Mouse (Mus musculus): ENCODE measurements at regions not wholly inside any gene's neighbourhood (a gene's known extent, or its start where the extent isn't known, plus 50 kb on each side); places are given as distances from the start of the nearest gene placed in this dataset.
"Not testable (repeated sequence)": the region's sequence is repeated elsewhere in the genome, so short reads cannot be mapped to it uniquely, and the experiment has no call there.

GRCm38 (mm10) chr3:151931096-151931495 is 93.7 kb upstream of the Ptgfr start:
- no peak for DNase-seq

DNA sequence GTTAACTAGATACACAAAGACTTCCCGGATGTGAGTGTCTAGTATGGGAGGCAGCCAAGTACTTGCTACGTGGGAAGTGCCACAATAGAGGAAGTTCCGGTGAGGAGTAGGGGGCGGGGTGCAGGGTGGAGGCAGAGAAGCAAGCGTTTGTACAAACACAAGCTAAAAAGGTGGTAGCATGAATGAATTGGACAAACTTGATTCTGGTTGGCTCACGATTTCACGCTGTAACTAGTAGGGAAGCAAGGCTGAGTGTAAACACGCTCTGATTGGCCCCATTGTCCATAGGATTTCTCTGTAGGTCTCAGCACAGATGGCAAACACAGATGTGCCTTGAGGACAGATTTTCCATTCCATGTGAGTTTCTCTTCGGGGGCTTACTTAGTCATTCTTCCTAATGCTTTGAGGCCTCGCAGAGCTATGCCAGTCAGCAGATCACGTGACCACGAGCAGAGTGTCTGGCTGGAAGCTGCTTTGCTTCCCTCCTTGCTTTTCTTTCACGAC is 76.6 kb upstream of the Ptgfr start:
- no peak for DNase-seq

- DNase-seq, result not testable (repeated sequence)
Measured at GRCm38 (mm10) chr3:151912292-151912691, 74.9 kb upstream of the Ptgfr start.

GRCm38 (mm10) chr3:151910851-151911250 is 73.4 kb upstream of the Ptgfr start:
- DNase-seq, result no peak

DNA sequence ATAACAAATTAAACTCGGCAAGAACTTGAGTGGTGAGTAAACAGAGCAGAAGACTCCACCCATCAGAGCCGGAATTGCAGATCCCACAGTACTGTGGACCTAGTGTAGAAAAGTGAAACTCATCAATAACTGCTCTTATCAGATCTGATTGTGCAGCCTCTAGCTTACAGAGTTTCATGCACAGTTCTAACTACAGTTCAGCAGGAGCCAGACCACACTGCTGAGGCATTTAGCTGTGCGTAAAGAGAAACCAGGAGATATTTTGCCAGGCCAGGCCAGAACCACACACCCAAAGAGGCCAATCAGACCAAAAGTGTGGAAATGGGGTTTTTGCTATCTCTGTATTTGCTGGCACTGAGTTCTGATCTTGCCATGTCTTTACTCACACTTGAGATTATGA is 71.9 kb upstream of the Ptgfr start:
- DNase-seq, result no peak

DNA sequence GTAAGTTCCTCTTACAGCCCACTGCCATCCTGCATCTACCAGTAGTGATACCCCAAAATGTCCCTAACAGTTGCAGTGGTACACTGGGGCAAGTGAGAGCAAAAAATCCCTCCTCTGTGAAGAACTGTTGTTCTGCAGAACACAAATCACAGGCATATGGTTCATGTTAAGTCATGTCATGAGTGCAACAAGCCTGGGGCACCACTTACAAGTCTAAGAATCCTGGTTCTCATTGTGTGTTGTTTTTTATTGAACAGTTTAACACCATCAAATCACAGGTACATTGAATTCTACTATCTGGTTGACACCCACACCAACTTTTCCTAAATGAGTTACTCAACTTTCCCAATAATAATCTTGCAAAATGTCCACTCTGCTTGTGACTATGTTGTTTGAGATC is 71.5 kb upstream of the Ptgfr start:
- DNase-seq, result no peak

- DNase-seq, result no peak
Measured at GRCm38 (mm10) chr3:151905775-151906174, 68.3 kb upstream of the Ptgfr start.

- no peak for DNase-seq
Measured at GRCm38 (mm10) chr3:151903169-151903568, 65.7 kb upstream of the Ptgfr start.

DNA sequence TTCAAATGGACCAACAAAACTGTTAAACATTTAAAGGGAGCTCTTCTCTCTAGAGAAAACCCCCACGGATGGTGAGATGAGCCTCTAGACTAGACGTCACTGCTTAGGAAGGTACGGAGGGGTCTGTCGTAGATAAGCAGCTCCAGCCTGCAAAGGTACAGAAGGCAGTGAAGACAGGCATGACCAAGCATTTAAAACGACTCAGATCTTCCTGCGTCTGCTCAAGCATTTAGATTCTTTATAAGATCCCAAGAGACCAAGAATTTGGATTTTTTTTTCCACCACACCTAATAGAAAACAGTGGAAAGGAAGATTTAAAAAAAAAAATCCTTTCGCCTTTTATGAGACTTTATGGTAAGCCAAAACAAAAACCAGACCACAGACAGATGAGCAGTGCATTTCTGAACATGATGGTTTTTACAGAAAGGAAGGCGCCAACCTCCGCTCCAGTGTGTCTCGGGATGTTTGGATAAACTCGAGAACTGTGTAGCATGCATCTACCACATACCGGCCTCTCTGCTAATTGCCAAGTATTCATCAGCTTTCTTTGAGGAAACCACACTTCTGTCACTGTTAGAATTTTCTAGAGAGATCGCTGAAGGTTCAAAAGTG is 64.9 kb upstream of the Ptgfr start:
- DNase-seq, result no peak

DNA sequence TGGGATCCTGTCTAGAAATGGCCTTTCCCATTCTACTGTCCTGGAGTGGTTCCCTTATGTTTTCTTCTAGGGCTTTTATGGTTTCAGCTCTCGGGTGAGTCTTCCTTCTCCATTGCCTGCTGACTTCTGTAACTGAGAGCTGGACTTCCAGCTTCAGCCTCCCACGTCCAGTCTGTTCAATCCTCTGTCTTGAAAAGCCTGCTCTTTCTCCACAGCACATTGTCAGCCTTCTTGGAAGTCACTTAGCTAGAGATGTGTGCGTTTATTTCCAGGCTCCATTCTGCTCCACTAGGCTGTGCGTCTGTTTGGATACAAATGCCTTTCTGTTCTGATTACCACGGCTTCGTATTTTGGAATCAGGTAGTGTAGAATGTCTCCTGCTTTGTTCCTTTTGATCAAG is 62.2 kb upstream of the Ptgfr start:
- no peak for DNase-seq

- no peak for DNase-seq
Measured at GRCm38 (mm10) chr3:151899094-151899493, 61.7 kb upstream of the Ptgfr start.

DNA sequence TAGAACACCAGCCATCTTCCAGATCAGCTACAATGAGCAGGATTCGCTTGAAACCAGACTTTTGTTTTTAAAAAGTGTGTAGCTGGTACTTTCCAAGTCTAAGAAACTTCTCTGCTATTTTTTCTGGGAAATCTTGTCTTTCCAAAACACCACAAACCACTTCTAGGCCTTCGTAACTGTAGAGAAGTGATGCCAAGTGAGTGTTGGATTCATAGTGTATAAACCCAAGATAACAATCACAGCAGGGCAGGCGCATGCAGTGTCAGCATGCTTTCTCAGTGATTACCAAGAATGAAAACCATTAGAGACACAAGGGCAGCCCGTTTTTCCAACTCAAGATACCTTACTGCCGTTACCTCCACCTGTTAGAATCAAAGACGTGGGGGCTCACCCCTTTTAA is 58.9 kb upstream of the Ptgfr start:
- no peak for DNase-seq

- DNase-seq, result no peak
Measured at GRCm38 (mm10) chr3:151894712-151895111, 57.3 kb upstream of the Ptgfr start.

GRCm38 (mm10) chr3:151893421-151894235 is 56.2 kb upstream of the Ptgfr start:
- no peak for DNase-seq

- DNase-seq, result peak; percentile 13 to 16
Measured at GRCm38 (mm10) chr3:151891760-151892253, 54.4 kb upstream of the Ptgfr start.

DNA sequence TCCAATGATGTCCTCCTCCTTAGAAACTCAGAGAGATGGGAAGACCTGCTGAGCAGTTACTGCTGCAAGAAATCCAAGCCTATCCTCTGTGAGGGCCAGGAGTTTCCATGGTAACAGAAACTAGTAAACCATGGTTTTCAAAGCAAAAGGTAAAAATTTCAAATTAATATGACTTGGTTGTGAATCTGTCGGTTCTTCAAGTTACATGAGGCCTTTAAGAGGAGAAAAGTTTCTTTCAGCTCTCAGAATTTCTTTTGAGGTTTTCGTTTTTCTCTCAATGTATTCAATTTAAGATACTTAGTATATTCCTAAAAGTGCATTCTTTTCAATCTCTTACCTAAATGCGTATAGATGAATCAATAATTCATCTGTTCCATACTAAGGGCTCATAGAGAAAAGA is 53.9 kb upstream of the Ptgfr start:
- no peak for DNase-seq

DNA sequence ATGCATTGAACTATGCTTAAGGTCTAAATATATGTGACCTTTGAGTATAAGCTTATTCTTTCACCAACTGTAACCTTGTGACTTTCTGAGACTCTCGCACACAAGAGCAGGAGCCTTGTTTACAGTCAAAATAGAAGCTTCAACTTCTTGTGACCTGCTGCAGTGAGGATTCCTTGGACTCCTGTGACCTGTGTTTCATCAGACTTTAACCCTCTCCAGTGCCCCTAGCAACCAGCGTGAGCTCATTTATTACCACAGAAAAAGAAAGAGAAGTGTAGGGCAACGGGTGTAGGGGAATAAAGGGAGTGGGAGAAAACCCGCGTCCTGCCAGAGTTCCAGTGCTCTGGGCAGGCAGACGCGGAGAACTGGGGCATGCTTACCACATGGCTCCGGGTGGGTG is 52.3 kb upstream of the Ptgfr start:
- DNase-seq, result no peak

All from cerebellum, postnatal 14 days (tissue).